Mouse (Mus musculus): ENCODE measurements around the gene Gtf3c1. TPM values are rescaled to one million over a fixed set of nuclear protein-coding genes. Genes with fewer than 3 reads are reported as not detected.

The Gtf3c1 gene
- polyA plus RNA-seq, 1 experiment from 2014 or later = 37.0 TPM

GRCm38 (mm10) chr7:125638870-125639386, 68.7 kb downstream of the Gtf3c1 start:
- peaks cover 12% of the 10 kb centered on the region; the same call in 1 of the 2 replicates for H3K4me1 ChIP-seq (ENCODE audit: insufficient read depth)
- H3K27me3 ChIP-seq (ENCODE audit: insufficient read depth, low read length) = no peaks in the 10 kb centered on the region
- H3K36me3 ChIP-seq (ENCODE audit: insufficient read depth) = peaks cover 48% of the 10 kb centered on the region
- H3K4me3 ChIP-seq (ENCODE audit: low read depth, low read length) = no peak overlapping the region
- TF ChIP-seq CTCF (IDR thresholded peaks at IDR 0.05; ENCODE audit: low read depth) = peak; percentile 92
- peak overlapping the region; percentile 42; the same call in 1 of the 2 replicates for H3K27ac ChIP-seq (ENCODE audit: low read depth)
- WGBS = 41% methylated on average over 9 of the region's 9 CpGs
- ATAC-seq (ENCODE audit: insufficient read depth) = peak; percentile 48
- no peak overlapping the region for H3K4me2 ChIP-seq
- H3K9me3 ChIP-seq (ENCODE audit: low read depth, low read length) = no peaks in the 10 kb centered on the region
- no peak overlapping the region for H3K9ac ChIP-seq
- DNase-seq = peak; percentile 77

GRCm38 (mm10) chr7:125638376-125638775, 69.2 kb downstream of the Gtf3c1 start:
- Histone ChIP-seq H3K4me1 (ENCODE audit: insufficient read depth) (peaks cover 12% of the 10 kb centered on the region; the same call in 1 of the 2 replicates), H3K27ac (ENCODE audit: low read depth) (no peak overlapping the region), H3K27me3 (ENCODE audit: insufficient read depth, low read length) (no peaks in the 10 kb centered on the region), H3K4me3 (ENCODE audit: low read depth, low read length) (no peak overlapping the region), H3K36me3 (ENCODE audit: insufficient read depth) (peaks cover 43% of the 10 kb centered on the region), H3K9me3 (ENCODE audit: low read depth, low read length) (no peaks in the 10 kb centered on the region), H3K4me2 (no peak overlapping the region), H3K9ac (no peak overlapping the region)
- DNase-seq (no peak), ATAC-seq (ENCODE audit: insufficient read depth) (no peak)
- no peak for TF ChIP-seq CTCF (IDR thresholded peaks at IDR 0.05; ENCODE audit: low read depth)
- 67% methylated on average over 6 of the region's 6 CpGs for WGBS

- ATAC-seq (ENCODE audit: insufficient read depth) (no peak), DNase-seq (no peak)
- WGBS = 84% methylated on average over 8 of the region's 8 CpGs
- H3K4me3 ChIP-seq (ENCODE audit: low read depth, low read length) = no peak overlapping the region
- no peaks in the 10 kb centered on the region for H3K9me3 ChIP-seq (ENCODE audit: low read depth, low read length)
- no peak overlapping the region for H3K9ac ChIP-seq
- peaks cover 34% of the 10 kb centered on the region for H3K36me3 ChIP-seq (ENCODE audit: insufficient read depth)
- no peak overlapping the region for H3K27ac ChIP-seq (ENCODE audit: low read depth)
- H3K4me1 ChIP-seq (ENCODE audit: insufficient read depth) = peaks cover 15% of the 10 kb centered on the region
- H3K27me3 ChIP-seq (ENCODE audit: insufficient read depth, low read length) = no peaks in the 10 kb centered on the region
- no peak for TF ChIP-seq CTCF (IDR thresholded peaks at IDR 0.05; ENCODE audit: low read depth)
- H3K4me2 ChIP-seq = no peak overlapping the region
These were observed 70.1 kb downstream of the Gtf3c1 start for GRCm38 (mm10) chr7:125637220-125638140.

GRCm38 (mm10) chr7:125630989-125631388, 76.6 kb downstream of the Gtf3c1 start:
- H3K4me3 ChIP-seq (ENCODE audit: low read depth, low read length) = no peak overlapping the region
- no peak overlapping the region for H3K9ac ChIP-seq
- no peaks in the 10 kb centered on the region for H3K9me3 ChIP-seq (ENCODE audit: low read depth, low read length)
- no peak for TF ChIP-seq CTCF (IDR thresholded peaks at IDR 0.05; ENCODE audit: low read depth)
- no peak for ATAC-seq (ENCODE audit: insufficient read depth)
- whole genome bisulfite sequencing = 79% methylated on average over 3 of the region's 3 CpGs
- no peak for DNase-seq
- no peak overlapping the region for H3K4me2 ChIP-seq
- peak overlapping the region; percentile 92; the same call in 1 of the 2 replicates for H3K27ac ChIP-seq (ENCODE audit: low read depth)
- no peaks in the 10 kb centered on the region for H3K36me3 ChIP-seq (ENCODE audit: insufficient read depth)
- H3K4me1 ChIP-seq (ENCODE audit: insufficient read depth) = peaks cover 25% of the 10 kb centered on the region
- H3K27me3 ChIP-seq (ENCODE audit: insufficient read depth, low read length) = no peaks in the 10 kb centered on the region

- Histone ChIP-seq H3K36me3 (ENCODE audit: insufficient read depth) (no peaks in the 10 kb centered on the region), H3K4me3 (ENCODE audit: low read depth, low read length) (no peak overlapping the region), H3K4me2 (no peak overlapping the region), H3K9me3 (ENCODE audit: low read depth, low read length) (no peaks in the 10 kb centered on the region), H3K9ac (no peak overlapping the region), H3K4me1 (ENCODE audit: insufficient read depth) (peaks cover 18% of the 10 kb centered on the region), H3K27me3 (ENCODE audit: insufficient read depth, low read length) (no peaks in the 10 kb centered on the region), H3K27ac (ENCODE audit: low read depth) (no peak overlapping the region)
- DNase-seq (peak; percentile 31), ATAC-seq (ENCODE audit: insufficient read depth) (no peak)
- TF ChIP-seq CTCF (IDR thresholded peaks at IDR 0.05; ENCODE audit: low read depth) = no peak
- 51% methylated on average over 4 of the region's 4 CpGs for WGBS
These were observed 77.3 kb downstream of the Gtf3c1 start for GRCm38 (mm10) chr7:125630317-125630716.

- no peak for TF ChIP-seq CTCF (IDR thresholded peaks at IDR 0.05; ENCODE audit: low read depth)
- ATAC-seq (ENCODE audit: insufficient read depth) (no peak), DNase-seq (no peak)
- Histone ChIP-seq H3K27me3 (ENCODE audit: insufficient read depth, low read length) (no peaks in the 10 kb centered on the region), H3K27ac (ENCODE audit: low read depth) (no peak overlapping the region), H3K36me3 (ENCODE audit: insufficient read depth) (no peaks in the 10 kb centered on the region), H3K4me2 (no peak overlapping the region), H3K4me1 (ENCODE audit: insufficient read depth) (peaks cover 7% of the 10 kb centered on the region), H3K9me3 (ENCODE audit: low read depth, low read length) (no peaks in the 10 kb centered on the region), H3K9ac (no peak overlapping the region), H3K4me3 (ENCODE audit: low read depth, low read length) (no peak overlapping the region)
- WGBS = 40% methylated on average over 7 of the region's 7 CpGs
These were observed 81.8 kb downstream of the Gtf3c1 start for GRCm38 (mm10) chr7:125625829-125626228.

- DNase-seq = no peak
- Histone ChIP-seq H3K9ac (no peak overlapping the region), H3K4me2 (no peak overlapping the region), H3K4me3 (ENCODE audit: low read depth, low read length) (no peak overlapping the region), H3K4me1 (ENCODE audit: insufficient read depth) (peaks cover 6% of the 10 kb centered on the region), H3K27ac (ENCODE audit: low read depth) (no peak overlapping the region), H3K9me3 (ENCODE audit: low read depth, low read length) (no peaks in the 10 kb centered on the region), H3K27me3 (ENCODE audit: insufficient read depth, low read length) (no peaks in the 10 kb centered on the region), H3K36me3 (ENCODE audit: insufficient read depth) (no peaks in the 10 kb centered on the region)
- no peak for TF ChIP-seq CTCF (IDR thresholded peaks at IDR 0.05; ENCODE audit: low read depth)
- ATAC-seq (ENCODE audit: insufficient read depth) = no peak
- WGBS = 65% methylated on average over 4 of the region's 4 CpGs
These were observed 82.4 kb downstream of the Gtf3c1 start for GRCm38 (mm10) chr7:125625219-125625618.
